Comparison of ENCODE assay signal across 17 mouse cellular contexts in the genomic region with DNA sequence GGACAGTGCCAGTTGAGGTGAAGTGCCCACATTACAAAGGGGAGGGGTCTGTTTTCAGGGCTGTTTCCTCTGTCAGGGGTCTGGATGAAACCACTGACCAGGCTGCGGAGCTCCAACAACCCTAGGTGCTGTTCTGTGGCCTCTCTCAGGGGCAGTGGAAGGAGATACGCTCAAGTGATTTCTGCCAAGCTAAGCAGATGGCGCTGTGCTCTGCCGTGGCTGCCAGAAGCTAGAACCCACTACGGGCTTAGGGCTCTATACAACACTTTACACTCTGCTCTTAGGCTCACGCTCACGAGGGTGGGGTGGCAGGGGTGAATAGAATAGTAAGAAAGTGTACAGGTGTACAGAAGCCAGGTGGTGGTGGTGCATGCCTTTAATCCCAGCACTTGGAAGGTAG. TPM values are rescaled to one million over a fixed set of nuclear protein-coding genes. Genes with fewer than 3 reads are reported as not detected.
A peak's percentile ranks its signal among the peaks of the same experiment; 100 is the strongest.
DNase-seq lines count a peak whose midpoint lies in the region; ATAC-seq lines count a peak whose summit lies in the region.
"Had no signal": no experiment of that assay in that cellular context is flagged by ENCODE, and none has a peak within 500 bp of the region (broad histone marks: within the 10 kb centered on the region; RNA-seq: fewer than 3 reads in every experiment).

No protein-coding gene starts in this region.

- no peaks in the 10 kb centered on the region for H3K4me1 ChIP-seq in forebrain, embryonic 11.5 days (replicated peaks; ENCODE audit: control insufficient read depth, insufficient read depth, low read length)
- H3K4me1 ChIP-seq: heart, embryonic 10.5 days; limb, embryonic 13.5 days; neural tube, embryonic 13.5 days had no signal

- no peak overlapping the region for H3K9ac ChIP-seq in forebrain, embryonic 11.5 days (ENCODE audit: low read length)
- H3K9ac ChIP-seq: forebrain, postnatal 0 days; limb, embryonic 13.5 days; neural tube, embryonic 13.5 days had no signal

- 84% methylated on average over 7 of the region's 7 CpGs for WGBS in forebrain, embryonic 11.5 days

- no peak overlapping the region for H3K4me2 ChIP-seq in forebrain, embryonic 11.5 days (ENCODE audit: low read depth, low read length, severe bottlenecking)
- H3K4me2 ChIP-seq: limb, embryonic 13.5 days; neural tube, embryonic 13.5 days had no signal

- no peaks in the 10 kb centered on the region for H3K27me3 ChIP-seq in forebrain, embryonic 11.5 days (ENCODE audit: control insufficient read depth, insufficient read depth, low read length)
- H3K27me3 ChIP-seq: limb, embryonic 13.5 days; neural tube, embryonic 13.5 days had no signal

- DNase-seq in heart, adult 11 months: peak; percentile 85
- DNase-seq in heart, postnatal 4 days: no peak
- DNase-seq in CD4-positive helper T cell, adult 2 months (ENCODE audit: low read depth, low spot score): peak; percentile 34
- DNase-seq in induced T-regulatory cell, adult 2 months (ENCODE audit: low read depth): peak; percentile 27
- DNase-seq in kidney, postnatal 4 days: peak; percentile 20 to 51
- DNase-seq in forebrain, embryonic 11.5 days (ENCODE audit: low spot score): no peak
- DNase-seq in right cerebral cortex, adult 18-20 months: no peak
- DNase-seq: adrenal gland, adult 8-10 months; forebrain, postnatal 0 days; gastrocnemius, postnatal 10 days; heart, postnatal 36 days; lung, adult 18-20 months; thymus, adult 2 months had no signal

- no peak overlapping the region for H3K4me3 ChIP-seq in forebrain, embryonic 11.5 days (ENCODE audit: low read depth, low read length)
- H3K4me3 ChIP-seq: heart, embryonic 10.5 days; limb, embryonic 13.5 days; neural tube, embryonic 13.5 days had no signal

- no peak overlapping the region for H3K27ac ChIP-seq in forebrain, embryonic 11.5 days (ENCODE audit: low read depth, low read length)
- H3K27ac ChIP-seq: heart, embryonic 10.5 days; limb, embryonic 13.5 days; neural tube, embryonic 13.5 days had no signal

- H3K36me3 ChIP-seq in forebrain, embryonic 11.5 days (ENCODE audit: control insufficient read depth, insufficient read depth, low read length): no peaks in the 10 kb centered on the region
- H3K36me3 ChIP-seq: heart, embryonic 10.5 days; limb, embryonic 13.5 days; neural tube, embryonic 13.5 days had no signal

- H3K9me3 ChIP-seq in forebrain, embryonic 11.5 days (ENCODE audit: control insufficient read depth, low read length): no peaks in the 10 kb centered on the region
- H3K9me3 ChIP-seq: heart, embryonic 10.5 days; limb, embryonic 13.5 days; neural tube, embryonic 13.5 days had no signal

- ATAC-seq in megakaryocyte-erythroid progenitor cell, adult 5-6 weeks (replicated peaks; ENCODE audit: low FRiP score, low TSS enrichment, poor library complexity, severe bottlenecking): no peak
- no peak for ATAC-seq in forebrain, embryonic 11.5 days (replicated peaks; ENCODE audit: low FRiP score)
- ATAC-seq: forebrain, postnatal 0 days had no signal

RNA-seq across cellular contexts. Expression of a gene that starts 26.5 kb away (rescaled TPM):
- 10 to 100 TPM; 17.6 to 19.2 TPM for total RNA-seq in heart, postnatal 4 days (2021)
- 14.4 and 15.2 TPM in 2 replicates for total RNA-seq in megakaryocyte-erythroid progenitor cell, adult 5-6 weeks (2014; fragmentation: Nextera tagmentation)
- total RNA-seq in megakaryocyte-erythroid progenitor cell, adult 5-6 weeks (2017): 26.2 and 26.7 TPM in 2 replicates
- polyA plus RNA-seq in forebrain, embryonic 11.5 days (2014; fragmentation: Nextera tagmentation; extraction: Ambion mirVana): 47.5 and 54.1 TPM in 2 replicates

Comparison
In these comparisons a context has a peak if more than half of its experiments do, and no peak if none do; other contexts are left out.
1. DNase-seq: peak in heart, adult 11 months (single experiment), CD4-positive helper T cell, adult 2 months (single experiment), induced T-regulatory cell, adult 2 months (single experiment) and kidney, postnatal 4 days (2 of 2); none in heart, postnatal 4 days (single experiment), forebrain, embryonic 11.5 days (single experiment) and right cerebral cortex, adult 18-20 months (single experiment).